Mouse (Mus musculus) liver, embryonic 14.5 days (tissue): ENCODE measurements around the gene Sel1l2.

Experiments
- CTCF ChIP-seq: IDR thresholded peaks from 2 replicates; pipeline ENCODE4 v1.5.1; 2016; ENCODE audit warnings: antibody characterized with exemption, low read depth, control low read depth
- EP300 ChIP-seq: IDR thresholded peaks from 2 replicates; pipeline ENCODE4 v1.6.1; 2016; ENCODE audit warnings: antibody characterized with exemption, low read depth

- TF ChIP-seq EP300 (no peak), CTCF (no peak)
These were observed 108.7 kb downstream of the Sel1l2 start for GRCm38 (mm10) chr2:140280808-140281207.
